Mouse (Mus musculus) G1E-ER4 (cell line): ENCODE measurements around the gene Ltn1. TPM values are rescaled to one million over a fixed set of nuclear protein-coding genes. Genes with fewer than 3 reads are reported as not detected.

Source experiments
- GATA1 ChIP-seq: IDR thresholded peaks from one replicate; pipeline ENCODE4 v1.8.0; 2012; ENCODE audit warnings: low read length, inconsistent platforms
- polyA plus RNA-seq: library from polyadenylated mRNA; stranded (reverse); fragments of >175 nt; gene quantifications from 2 replicates; pipeline ENCODE4 v1.2.3, GENCODE M21; 2012

The Ltn1 gene
- polyA plus RNA-seq, 1 experiment = 3.5 TPM

- TF ChIP-seq GATA1 = no peak
These were observed 3.2 kb upstream of the Ltn1 start for GRCm38 (mm10) chr16:87435411-87436205.

DNA sequence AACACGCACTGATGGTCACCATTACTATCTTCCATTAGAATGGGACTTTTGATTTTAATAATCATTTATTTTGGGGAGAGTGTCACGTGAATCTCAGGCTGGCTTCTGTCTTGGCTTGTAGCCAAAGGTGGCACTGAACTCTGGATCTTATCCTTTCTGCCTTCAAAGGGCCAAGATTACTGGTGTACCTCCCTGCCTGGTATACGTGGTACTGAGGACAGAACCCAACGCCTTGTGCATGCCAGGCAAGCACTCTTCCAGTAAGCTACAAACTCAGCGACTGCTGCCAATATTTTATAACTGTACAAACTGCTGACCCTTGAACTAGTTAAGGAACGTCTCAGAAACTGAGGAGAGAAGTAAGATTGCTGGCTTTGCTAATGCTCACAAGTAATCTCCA is 2.5 kb upstream of the Ltn1 start:
- no peak for TF ChIP-seq GATA1

DNA sequence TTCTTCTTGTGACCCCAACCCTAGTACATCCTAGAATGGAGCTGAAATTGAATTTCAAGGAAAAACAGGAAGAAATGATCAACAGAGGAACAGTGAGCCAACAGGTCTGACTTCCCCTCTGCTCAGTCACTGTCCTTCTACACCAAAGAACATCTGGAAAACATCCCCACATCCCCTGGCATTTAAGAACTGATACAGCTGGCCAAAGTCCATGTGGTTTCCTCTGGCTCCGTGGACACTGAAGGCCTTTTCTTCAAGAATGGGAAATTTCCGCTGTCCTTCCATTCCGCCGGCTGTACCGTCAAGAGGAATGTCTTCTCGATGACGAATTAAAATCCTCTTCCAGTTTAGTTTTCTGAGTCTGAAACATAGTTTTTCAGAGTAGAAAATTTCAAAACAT is 1.9 kb upstream of the Ltn1 start:
- no peak for TF ChIP-seq GATA1

- no peak for TF ChIP-seq GATA1
These were observed 4.9 kb downstream of the Ltn1 start for GRCm38 (mm10) chr16:87427516-87427915.

DNA sequence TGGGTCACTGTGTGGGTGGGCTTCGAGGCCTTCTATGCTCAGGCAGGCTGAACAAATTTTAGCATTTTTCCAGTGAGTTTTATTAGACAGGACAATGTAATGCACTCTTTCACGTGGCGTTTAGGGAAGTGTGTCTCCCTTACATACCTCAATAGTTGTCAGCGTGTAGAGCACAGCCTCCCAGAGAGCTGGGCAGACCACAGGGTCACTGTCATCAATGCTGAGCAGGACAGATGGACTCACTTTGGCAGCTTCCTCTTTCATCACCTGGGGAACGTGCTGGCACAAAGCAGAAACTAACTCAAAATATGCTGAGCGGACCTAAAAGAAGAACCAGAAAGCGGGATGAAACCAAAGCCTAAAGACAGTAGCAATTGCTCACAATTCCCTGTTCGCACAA is 11.8 kb downstream of the Ltn1 start:
- TF ChIP-seq GATA1 = no peak

GRCm38 (mm10) chr16:87405001-87405400 is 27.4 kb downstream of the Ltn1 start:
- TF ChIP-seq GATA1 = no peak

DNA sequence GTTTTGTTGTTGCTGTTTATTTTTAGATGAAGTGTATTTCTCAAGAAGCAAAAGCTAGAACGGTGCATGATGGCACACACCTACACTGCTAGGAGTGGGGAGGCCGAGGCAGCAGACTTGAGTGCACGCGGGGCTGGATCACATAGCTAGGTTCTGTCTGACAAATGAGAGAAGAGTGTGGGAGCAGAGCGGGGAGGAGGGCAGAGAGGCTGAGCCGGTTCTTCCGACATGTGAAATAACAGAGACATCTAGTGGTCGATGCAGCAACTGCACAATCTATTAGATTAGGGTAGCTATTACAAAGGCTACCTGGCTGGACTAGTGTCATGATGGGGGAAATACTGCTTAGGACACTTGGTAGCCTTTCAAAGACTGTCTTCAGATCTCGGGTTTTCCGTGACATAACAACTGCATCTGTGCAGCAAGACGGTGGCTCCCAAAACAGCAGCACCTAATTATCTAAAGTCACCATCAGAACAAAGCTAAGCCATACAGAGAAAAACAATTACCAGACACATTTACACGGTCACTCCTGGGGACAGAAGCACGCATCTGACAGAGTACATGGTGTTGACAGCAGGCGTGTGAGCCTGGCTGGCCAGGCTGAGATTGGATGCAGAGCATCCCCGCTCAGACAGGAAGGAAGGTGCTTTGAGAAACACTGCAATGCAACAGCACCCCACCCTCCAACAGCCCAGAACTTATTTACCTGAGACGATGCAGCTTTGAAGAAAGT is 38.4 kb downstream of the Ltn1 start:
- TF ChIP-seq GATA1 = no peak

GRCm38 (mm10) chr16:87387444-87387977 is 44.9 kb downstream of the Ltn1 start:
- no peak for TF ChIP-seq GATA1

DNA sequence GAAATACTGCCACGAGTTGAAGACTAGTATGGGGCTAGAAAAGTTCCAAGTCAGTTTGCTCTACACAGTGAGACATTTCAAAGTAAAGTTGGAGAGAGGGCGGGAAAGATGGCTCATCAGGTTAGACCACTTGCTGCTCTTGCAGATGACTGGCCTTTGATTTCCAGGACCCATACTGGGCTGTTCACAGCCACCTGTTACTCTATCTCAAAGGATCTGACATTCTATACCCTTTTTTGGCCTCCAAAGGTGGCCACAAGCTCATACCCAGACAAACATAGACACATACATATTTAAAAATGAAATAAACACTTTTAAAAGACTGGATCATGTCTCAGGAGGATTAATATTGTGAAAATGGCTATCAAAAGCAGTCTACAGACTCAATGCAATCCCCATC is 48.0 kb downstream of the Ltn1 start:
- no peak for TF ChIP-seq GATA1

- TF ChIP-seq GATA1 = no peak
These were observed 49.4 kb downstream of the Ltn1 start for GRCm38 (mm10) chr16:87382996-87383395.

DNA sequence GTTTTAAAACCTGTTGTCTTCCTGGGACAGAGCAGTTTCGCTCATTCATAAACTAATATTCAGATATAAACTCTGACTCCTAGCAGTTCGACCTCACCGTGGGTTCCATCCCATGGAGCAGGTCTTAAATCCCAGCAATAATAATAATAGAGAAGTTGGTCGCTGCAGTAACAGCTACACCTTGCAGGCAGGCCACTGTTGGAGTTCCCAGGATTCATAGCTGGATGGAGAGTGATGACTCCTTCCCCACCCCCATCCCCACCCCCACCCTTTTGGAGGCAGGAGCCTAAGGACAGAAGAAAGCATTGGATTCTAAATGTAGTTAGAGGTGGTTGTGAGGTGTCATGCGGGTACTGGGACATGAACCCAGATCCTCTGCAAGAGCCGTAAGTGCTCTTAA is 66.0 kb downstream of the Ltn1 start:
- TF ChIP-seq GATA1 = no peak

- TF ChIP-seq GATA1 = no peak
These were observed 66.4 kb downstream of the Ltn1 start for GRCm38 (mm10) chr16:87366035-87366434.

GRCm38 (mm10) chr16:87364231-87364630 is 68.2 kb downstream of the Ltn1 start:
- TF ChIP-seq GATA1 = no peak

DNA sequence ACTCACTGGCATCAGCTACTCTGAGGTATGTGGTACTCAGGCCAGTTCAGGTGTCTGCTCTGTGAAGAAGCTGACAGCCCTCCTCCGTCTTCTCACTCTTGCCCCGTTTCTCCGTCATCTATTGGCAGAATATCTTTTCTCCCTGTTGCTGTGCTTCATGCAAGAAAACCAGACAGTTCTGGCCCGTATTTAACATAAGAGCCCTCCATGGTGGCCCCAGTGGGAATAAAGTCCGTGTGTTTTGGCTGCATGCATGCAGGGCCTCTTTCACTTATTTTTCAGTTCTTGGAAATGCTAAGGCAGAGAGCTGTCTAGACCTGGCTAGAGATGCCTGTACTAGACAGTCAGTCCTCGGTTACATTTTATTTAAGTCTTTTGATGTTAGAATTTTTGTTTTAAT is 72.3 kb downstream of the Ltn1 start:
- TF ChIP-seq GATA1 = no peak

DNA sequence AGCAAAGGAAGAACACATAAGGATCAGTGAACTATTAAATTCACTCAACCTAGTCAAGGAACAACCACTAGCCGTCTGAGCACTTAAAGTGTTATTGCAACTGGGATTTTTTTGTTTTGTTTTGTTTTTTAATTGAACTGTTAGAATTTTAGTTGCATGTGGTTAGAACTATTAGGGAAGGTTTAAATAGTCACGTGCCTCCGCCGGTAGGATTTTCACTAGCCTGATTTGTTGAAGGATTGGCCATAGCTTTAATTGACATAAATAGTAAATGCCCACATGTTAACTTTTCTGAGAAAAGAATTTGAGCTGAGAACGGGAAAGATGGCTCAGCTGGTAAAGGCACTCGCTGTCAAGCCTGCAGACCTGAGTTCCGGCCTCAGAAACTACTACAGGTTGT is 77.7 kb downstream of the Ltn1 start:
- TF ChIP-seq GATA1 = no peak

- no peak for TF ChIP-seq GATA1
These were observed 78.3 kb downstream of the Ltn1 start, which contains the start of gene N6amt1 for GRCm38 (mm10) chr16:87354075-87354583. TSS of gene N6amt1 (plus strand) at chr16:87354185.

DNA sequence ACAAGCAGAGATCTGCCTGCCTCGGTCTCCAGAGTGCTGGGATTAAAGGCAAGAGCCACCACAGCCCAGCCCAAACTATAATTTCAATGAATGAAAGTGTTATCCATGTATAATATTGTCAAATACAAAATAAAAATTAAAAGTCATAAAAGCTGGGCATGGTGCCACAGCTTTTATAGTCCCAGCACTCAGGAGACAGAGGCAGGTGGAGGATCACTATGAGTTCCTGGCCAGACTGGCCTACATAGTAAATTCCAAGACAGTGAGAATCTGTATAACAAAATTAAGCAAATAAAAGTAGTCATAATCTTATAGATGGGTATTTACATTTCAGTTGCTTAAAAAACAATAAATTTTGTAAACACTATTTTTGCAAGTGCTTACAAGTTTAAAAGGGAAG is 78.8 kb downstream of the Ltn1 start:
- TF ChIP-seq GATA1 = no peak
